Mouse (Mus musculus) spleen, adult 2 months (tissue): ENCODE measurements at regions not wholly inside any gene's neighbourhood (a gene's known extent, or its start where the extent isn't known, plus 50 kb on each side); places are given as distances from the start of the nearest gene placed in this dataset.

Source experiments
- DNase-seq, 2 experiments: peaks; one replicate each; pipeline versions ENCODE4 v3.0.0 to v3.0.0-alpha.2; 2012 to 2021; ENCODE audit warnings: low spot score in 2 of 2, low read depth in 1 of 2
- H3K27ac ChIP-seq: fragments of 200-500 bp; 2 replicates; pipeline ENCODE4 v1.5.1; 2012; ENCODE audit warnings: low read length, inconsistent platforms; ENCODE audit not compliant: insufficient read depth
- H3K27me3 ChIP-seq: fragments of 200-500 bp; 2 replicates; pipeline ENCODE4 v1.6.1; 2012; ENCODE audit warnings: mild to moderate bottlenecking, moderate library complexity, low read length, inconsistent platforms; ENCODE audit not compliant: control insufficient read depth, insufficient read depth
- H3K36me3 ChIP-seq: fragments of 200-500 bp; 2 replicates; pipeline ENCODE4 v1.6.1; 2012; ENCODE audit warnings: mild to moderate bottlenecking, low read length, inconsistent platforms; ENCODE audit not compliant: control insufficient read depth, insufficient read depth
- H3K4me1 ChIP-seq: fragments of 200-500 bp; 2 replicates; pipeline ENCODE4 v1.6.1; 2011; ENCODE audit warnings: inconsistent platforms; ENCODE audit not compliant: control insufficient read depth, insufficient read depth, insufficient read length
- H3K4me3 ChIP-seq: fragments of 200-500 bp; 2 replicates; pipeline ENCODE4 v1.5.1; 2011; ENCODE audit warnings: mild to moderate bottlenecking, inconsistent platforms; ENCODE audit not compliant: insufficient read depth, insufficient read length; ENCODE audit errors: extremely low read depth
- CTCF ChIP-seq: fragments of 200-500 bp; IDR thresholded peaks from 2 replicates; pipeline ENCODE4 v1.5.1; 2011; ENCODE audit warnings: mild to moderate bottlenecking, inconsistent platforms; ENCODE audit not compliant: insufficient read depth, insufficient read length, insufficient replicate concordance; ENCODE audit errors: extremely low read depth
- POLR2A ChIP-seq: fragments of 200-500 bp; IDR thresholded peaks from 2 replicates; pipeline ENCODE4 v1.6.1; 2011; ENCODE audit warnings: low read depth, low read length, inconsistent platforms
- WGBS: fragments of 180-500 bp; shearing (Covaris S2); methylation state at CpG from one replicate; pipeline ENCODE4 v1.1.7; 2018; 5-methylcytosine and 5-hydroxymethylcytosine counted together

- no peak for DNase-seq
- Histone ChIP-seq H3K27ac (no peak overlapping the region), H3K27me3 (no peaks in the 10 kb centered on the region), H3K4me3 (no peak overlapping the region), H3K36me3 (no peaks in the 10 kb centered on the region), H3K4me1 (no peaks in the 10 kb centered on the region)
- TF ChIP-seq POLR2A (no peak), CTCF (no peak)
- WGBS = 89% methylated on average over 4 of the region's 4 CpGs
Observed at GRCm38 (mm10) chr3:76014766-76015165, 58.0 kb upstream of the Golim4 start.

GRCm38 (mm10) chr3:76008564-76009183, 51.9 kb upstream of the Golim4 start:
- no peak overlapping the region for H3K4me3 ChIP-seq
- no peaks in the 10 kb centered on the region for H3K36me3 ChIP-seq
- WGBS = 36% methylated on average over 3 of the region's 3 CpGs
- peak in 1 of 2 experiments; percentile 11 for DNase-seq
- no peaks in the 10 kb centered on the region for H3K4me1 ChIP-seq
- no peaks in the 10 kb centered on the region for H3K27me3 ChIP-seq
- no peak overlapping the region for H3K27ac ChIP-seq
- TF ChIP-seq CTCF = peak; percentile 21; the same call in 1 of the 2 replicates
- no peak for TF ChIP-seq POLR2A
